Mouse (Mus musculus): ENCODE measurements at regions not wholly inside any gene's neighbourhood (a gene's known extent, or its start where the extent isn't known, plus 50 kb on each side); places are given as distances from the start of the nearest gene placed in this dataset.
"Not testable (repeated sequence)": the region's sequence is repeated elsewhere in the genome, so short reads cannot be mapped to it uniquely, and the experiment has no call there.

DNA sequence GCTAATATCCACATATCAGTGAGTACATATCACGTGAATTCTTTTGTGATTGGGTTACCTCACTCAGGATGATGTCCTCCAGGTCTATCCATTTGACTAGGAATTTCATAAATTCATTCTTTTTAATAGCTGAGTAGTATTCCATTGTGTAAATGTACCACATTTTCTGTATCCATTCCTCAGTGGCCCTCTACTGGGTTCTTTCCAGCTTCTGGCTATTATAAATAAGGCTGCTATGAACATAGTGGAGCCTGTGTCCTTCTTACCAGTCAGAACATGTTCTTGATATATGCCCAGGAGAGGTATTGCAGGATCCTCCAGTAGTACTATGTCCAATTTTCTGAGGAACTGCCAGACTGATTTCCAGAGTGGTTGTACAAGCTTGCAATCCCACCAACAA lies 884.0 kb upstream of the Lrrc4c start:
- DNase-seq: not testable (repeated sequence)

DNA sequence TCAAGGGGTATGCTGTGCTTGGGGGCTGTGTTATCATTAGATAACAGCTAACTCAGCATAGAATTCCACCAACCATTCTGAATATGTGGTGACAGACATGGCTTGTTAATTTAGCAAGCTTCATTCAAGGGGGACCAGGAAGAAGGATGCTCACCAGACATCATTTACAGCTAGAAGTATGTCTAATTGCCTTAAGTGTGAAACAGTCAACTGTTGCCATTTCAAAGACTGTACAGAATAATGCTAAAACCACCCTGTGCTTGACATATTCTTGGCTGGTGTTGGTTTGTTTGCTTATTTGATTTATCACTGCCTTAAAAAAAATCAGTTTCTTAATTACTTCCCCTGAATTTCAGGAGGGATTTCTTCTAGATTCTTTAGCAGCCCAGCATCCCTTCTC lies 877.0 kb upstream of the Lrrc4c start:
- DNase-seq: no peak

GRCm38 (mm10) chr2:95443245-95443799 lies 874.6 kb upstream of the Lrrc4c start:
- DNase-seq: no peak

- peak; percentile 6 for DNase-seq
Observed at GRCm38 (mm10) chr2:95448897-95449296, 869.1 kb upstream of the Lrrc4c start.

GRCm38 (mm10) chr2:95479827-95480226 lies 838.1 kb upstream of the Lrrc4c start:
- no peak for DNase-seq

DNA sequence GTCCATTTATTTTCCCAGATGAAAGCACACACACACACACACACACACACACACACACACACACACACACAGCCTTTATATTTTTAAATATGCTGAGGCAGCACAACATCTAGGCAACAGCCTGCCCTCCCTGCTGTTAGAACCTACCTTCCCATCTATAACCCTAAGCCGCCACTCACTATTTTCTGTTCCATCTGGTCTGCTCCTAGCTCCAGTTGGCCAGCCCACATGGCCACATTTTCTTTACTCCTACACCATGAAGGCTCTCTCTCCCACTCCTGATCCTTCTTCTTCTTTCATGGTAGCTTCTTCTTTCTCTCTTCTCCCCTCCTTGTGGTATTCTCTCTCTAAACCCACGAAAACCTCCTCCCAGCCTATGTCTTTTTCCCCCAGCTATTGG lies 834.6 kb upstream of the Lrrc4c start:
- no peak for DNase-seq

- DNase-seq: no peak
Observed at GRCm38 (mm10) chr2:95487580-95488135, 830.3 kb upstream of the Lrrc4c start.

DNA sequence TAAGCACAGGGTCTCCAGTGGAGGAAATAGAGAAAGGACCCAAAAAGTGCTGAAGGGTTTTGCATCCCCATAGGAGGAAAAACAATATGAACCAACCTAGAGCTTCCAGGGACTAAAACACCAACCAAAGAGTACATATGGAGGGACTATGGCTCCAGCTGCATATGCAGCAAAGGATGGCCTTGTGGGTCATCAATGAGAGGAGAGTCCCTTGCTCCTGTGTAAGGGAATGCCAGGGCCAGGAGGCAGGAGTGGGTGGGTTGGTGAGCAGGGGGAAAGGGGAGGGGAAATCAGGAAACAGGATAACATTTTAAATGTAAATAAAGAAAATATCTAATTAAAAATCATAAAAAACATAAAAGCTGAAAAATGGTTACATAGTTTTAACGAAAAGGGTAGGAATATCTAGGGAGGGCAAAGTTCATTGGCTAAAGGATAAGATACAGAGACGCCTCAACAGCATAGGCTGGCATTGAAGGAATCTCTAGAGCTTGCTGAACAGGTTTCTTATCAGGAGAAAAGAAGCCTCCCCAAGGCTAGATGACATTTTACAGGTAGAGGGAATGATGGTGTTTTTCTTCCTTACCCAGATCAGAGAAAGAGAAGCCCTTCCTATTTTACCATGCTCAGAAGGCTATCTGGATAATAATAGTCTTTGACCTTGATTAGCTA lies 823.8 kb upstream of the Lrrc4c start:
- no peak for DNase-seq

GRCm38 (mm10) chr2:95494698-95495088 lies 823.3 kb upstream of the Lrrc4c start:
- DNase-seq: no peak

- DNase-seq: no peak
Observed at GRCm38 (mm10) chr2:95511286-95511685, 806.7 kb upstream of the Lrrc4c start.

- no peak for DNase-seq
Observed at GRCm38 (mm10) chr2:95521624-95522023, 796.3 kb upstream of the Lrrc4c start.

- no peak for DNase-seq
Observed at GRCm38 (mm10) chr2:95524590-95525266, 793.2 kb upstream of the Lrrc4c start.

DNA sequence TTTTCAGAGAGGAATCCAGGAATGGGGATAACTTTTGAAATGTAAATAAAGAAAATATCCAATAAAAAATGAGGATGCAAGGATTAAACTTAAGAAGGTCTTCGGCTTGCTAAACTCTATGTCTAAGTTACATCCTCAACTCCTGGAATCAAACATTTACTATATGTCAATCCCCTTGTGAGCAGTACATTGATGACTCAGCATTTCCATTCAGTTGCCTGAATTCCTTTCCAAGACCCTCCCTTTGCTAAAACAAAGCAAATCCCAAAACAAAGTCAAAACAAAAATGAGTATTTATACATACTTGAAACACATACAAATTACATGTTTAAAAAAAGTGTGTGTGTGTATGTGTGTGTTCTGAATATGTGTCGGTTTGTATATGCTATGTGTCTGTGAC lies 753.9 kb upstream of the Lrrc4c start:
- DNase-seq: no peak

GRCm38 (mm10) chr2:95575882-95576281 lies 742.1 kb upstream of the Lrrc4c start:
- no peak for DNase-seq

DNA sequence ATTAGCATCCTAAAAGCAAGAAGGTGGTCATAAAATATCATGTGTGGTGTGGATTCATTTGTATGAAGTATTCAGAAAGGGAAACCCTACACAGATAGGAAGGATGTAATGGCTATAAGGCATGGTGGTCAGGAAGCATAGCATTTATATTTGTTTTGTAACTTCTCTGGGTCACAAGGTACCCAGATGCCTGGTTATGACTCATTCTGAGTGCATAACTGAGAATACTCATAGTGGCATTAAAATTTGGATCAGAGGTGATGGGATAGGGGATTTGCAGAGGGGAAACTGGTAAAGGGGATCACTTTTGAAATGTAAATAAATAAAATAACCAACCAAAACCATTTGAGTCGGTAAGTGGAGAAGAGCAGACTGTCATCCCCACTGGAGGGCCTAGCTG lies 738.8 kb upstream of the Lrrc4c start:
- DNase-seq: no peak

DNA sequence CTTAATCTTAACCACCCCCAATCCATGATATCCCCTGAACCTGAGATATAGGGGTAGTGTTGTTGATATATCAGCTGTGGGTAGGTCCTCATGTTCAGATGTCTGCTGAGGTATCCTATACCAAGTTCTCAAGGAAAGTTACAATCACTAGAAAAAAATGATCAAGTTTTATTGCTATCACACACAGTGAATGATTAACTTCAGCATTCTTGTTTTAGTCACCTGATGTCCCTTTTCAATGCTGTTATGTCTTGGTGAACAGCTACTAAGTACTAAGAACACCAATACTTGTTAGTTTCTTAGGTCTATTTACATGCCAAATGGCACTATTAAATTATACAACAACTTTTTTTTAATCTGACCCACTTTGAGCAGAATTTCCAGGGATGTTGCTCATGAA lies 732.0 kb upstream of the Lrrc4c start:
- no peak for DNase-seq

DNA sequence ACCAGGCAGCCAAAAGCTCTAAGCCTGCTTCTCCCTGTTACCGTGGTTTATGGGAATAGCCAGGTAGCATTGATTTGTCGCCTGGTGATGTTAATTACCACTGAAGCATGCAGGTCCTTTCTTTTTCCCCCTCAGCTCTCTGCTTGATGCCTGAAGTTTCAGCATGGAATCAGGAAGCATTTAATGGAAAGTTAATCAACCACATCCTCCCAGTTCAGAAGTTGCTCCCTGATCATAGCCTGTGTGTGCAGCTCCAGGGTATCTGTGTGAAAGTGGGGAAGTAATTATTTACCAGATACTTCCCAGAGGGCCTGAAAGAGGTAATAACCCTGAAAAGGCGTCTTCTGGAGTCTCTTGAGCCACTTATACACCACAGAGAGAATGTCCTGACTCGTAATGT lies 730.9 kb upstream of the Lrrc4c start:
- no peak for DNase-seq

DNA sequence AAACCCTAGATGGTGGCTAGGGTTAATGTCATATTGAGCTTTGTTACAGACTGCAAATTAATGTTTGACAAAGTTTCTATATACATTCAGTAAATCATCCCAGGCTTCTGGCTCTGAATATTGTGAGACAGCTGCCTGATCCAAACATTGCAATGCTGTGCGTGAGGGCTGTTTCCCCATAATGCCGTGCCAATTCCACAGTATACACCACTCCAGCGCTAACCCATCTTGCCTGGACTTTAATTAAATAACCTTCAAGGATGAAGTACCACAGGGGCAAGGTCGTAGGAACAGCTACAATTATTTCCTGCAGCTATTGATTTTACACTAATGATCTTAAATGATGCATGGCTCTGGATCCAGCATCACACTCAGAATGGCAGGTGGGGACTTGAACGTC lies 704.6 kb upstream of the Lrrc4c start:
- no peak for DNase-seq

- DNase-seq: no peak
Observed at GRCm38 (mm10) chr2:95637533-95637932, 680.4 kb upstream of the Lrrc4c start.

GRCm38 (mm10) chr2:95674347-95674746 lies 643.6 kb upstream of the Lrrc4c start:
- DNase-seq: peak; percentile 10

DNA sequence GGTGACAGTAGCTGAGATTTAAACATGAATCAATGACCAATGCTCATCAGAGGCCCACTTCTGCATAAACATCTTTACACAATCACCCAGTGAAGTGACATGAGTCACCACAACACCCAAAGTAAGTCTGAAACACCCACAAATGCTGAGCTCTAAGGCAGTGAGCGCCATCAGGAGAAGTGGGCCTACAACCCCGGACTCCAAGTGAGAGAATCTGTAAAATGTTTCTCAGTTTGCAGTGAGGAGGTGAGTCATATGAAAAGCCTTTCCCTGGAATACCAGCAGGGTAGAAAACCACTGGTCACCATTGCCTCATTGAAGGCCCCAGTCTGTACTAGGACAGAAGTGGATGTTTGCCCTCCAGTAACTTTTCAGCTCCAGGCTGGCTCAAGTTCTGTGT lies 602.6 kb upstream of the Lrrc4c start:
- no peak for DNase-seq
